Mouse (Mus musculus) liver, adult 2 months (tissue): ENCODE results near the gene Jsrp1.

Experiments
- CTCF ChIP-seq: fragments of 200-500 bp; IDR thresholded peaks from 2 replicates; pipeline ENCODE4 v1.5.1; 2011; ENCODE audit warnings: low read depth, low read length, control low read depth
- POLR2A ChIP-seq: fragments of 200-500 bp; IDR thresholded peaks from 2 replicates; pipeline ENCODE4 v1.6.1; 2011; ENCODE audit warnings: low read length, control low read depth; ENCODE audit not compliant: insufficient read depth; ENCODE audit errors: extremely low read depth

GRCm38 (mm10) chr10:80862305-80862704, 49.0 kb upstream of the Jsrp1 start:
- TF ChIP-seq CTCF: no peak
- TF ChIP-seq POLR2A: no peak
